Mouse (Mus musculus) layer of hippocampus, adult 9-10 months (tissue): ENCODE data around the gene Plbd2.

Experiments used
- DNase-seq: peaks from one replicate; pipeline ENCODE4 v3.0.0; 2022; ENCODE audit warnings: low spot score

Gene Plbd2

DNA sequence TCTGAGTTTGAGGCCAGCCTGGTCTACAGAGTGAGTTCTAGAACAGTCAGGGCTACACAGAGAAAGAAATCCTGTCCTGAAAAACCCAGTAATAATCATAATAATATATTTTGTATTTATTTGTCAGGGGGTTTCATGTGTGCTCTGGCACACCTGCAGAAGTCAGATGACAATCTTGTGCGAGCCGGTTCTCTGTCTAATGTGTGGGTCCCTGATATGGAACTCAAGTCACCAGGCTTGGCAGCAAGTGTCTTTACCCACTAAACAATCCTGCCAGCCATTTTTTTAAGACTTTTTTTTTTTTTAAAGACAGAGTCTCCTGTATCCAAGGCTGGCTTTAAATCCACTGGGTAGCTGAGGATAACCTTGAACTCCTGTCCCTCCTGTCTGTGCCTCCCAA, 30.1 kb downstream of the Plbd2 start:
- DNase-seq: no peak

DNA sequence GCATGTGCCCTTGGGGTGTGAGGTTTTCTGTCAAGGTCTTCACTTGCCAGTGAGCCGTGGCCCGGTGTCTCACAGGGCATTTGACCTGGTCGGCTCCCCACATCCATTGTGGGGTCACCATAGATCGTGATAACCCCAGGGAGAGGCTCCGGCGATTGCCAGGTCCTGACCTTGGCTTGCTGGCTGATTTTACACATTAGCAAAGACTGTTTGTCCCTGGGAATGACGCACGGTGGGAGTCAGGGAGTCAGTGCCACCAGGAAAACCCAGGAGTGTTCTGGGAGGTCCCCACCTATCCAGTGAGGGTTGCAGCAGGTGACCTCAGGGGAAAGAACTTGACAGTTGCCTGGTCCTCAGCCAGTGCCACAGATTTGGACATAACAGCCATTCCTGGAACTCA, 30.7 kb downstream of the Plbd2 start, which contains the start of gene Sdsl:
Sdsl (minus strand) TSS at position 41 of the 400 bp plus-strand sequence.
- no peak for DNase-seq

DNA sequence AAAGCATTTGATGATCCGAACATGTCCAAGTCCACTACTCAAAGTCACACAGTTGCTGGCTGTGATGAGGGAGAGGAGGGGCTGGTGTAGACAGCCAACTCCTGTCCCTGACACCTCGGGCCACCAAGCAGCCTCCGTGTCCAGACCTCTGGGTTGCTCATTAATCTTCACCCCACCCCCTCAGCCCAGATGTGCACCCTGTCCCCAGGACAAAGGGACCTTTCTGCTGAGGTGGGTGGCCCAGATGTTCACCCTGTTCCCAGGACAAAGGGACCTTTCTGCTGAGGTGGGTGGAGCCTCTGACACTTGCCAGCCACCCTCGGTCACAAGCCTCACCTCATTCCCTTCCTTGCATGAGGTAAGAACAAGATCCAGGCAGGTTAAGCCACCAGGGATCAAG, 31.9 kb downstream of the Plbd2 start:
- DNase-seq: no peak

DNA sequence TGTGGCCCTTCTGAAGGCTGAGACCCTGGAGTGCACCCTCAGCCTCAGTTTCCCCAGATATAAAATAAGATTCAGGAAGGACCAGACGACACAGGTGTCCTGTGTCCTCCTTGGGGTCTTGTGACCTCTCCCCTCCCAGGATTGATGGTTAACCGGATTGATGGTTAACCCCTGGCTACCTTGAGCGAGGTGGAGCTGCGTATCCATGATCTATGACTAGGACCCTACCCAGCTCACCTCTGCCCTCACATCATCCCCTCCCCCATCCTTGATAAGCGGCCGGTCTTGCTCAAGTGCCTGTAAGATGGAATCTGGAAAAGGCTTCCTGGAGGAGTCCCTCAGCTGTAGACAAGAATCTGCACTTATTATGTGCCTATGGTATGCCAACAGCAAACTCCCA, 34.6 kb downstream of the Plbd2 start:
- DNase-seq: no peak

DNA sequence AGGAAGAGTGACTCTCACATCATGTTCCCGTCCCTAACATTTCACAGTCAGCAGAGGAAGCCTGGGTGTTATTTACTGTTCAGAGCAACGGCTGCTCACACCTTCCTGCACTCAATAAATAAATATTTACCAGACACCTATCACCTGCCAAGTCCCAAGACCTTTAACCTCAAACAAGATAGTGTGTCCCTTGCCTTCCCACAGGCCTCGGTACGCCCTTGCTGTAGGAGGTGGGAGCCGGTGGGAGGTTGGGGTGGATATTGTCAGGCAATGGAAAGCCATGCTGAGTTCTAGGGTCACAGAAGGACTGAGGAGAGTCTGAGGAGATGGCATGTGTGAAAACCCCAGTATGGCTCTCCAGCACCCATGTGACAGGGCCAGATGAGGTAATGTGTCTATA, 35.1 kb downstream of the Plbd2 start:
- DNase-seq: no peak

DNA sequence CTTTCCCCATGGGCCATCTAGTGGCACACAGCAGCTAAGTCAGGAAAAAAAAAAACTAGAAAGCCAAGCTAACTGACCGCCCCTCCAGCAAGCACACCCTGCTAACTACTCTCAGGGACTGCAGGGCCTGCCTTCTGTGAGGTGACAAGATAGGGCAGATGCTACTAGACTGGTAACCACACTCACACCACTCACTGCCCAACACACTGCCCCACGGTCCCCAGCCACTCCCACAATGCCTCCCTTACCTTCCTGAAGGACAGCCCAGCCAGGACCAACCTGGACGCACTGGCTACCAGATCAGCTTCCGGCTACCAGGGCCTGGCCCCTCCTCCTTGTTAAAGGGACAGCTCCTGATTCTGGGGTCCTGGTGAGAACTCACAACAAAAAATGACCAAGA, 36.4 kb downstream of the Plbd2 start:
- no peak for DNase-seq

DNA sequence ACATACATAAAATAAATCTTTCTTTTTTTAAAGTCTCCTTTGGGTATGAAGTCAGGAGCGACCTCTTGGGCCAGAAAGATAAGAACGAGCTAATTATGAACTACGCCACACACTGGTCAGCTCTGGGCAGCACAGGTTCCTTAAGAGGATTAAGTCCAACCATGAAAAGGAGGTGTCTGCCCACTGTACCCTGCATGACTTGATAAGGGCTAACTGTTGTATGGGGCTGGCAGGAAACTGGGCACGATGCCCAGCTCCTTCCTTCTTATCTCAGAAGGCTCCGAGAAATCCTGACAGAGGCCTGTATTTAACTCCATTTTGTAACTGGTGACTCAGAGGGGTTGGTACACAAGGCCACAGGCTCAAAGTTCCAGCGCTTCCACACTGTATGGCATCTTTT, 37.6 kb downstream of the Plbd2 start:
- no peak for DNase-seq

DNA sequence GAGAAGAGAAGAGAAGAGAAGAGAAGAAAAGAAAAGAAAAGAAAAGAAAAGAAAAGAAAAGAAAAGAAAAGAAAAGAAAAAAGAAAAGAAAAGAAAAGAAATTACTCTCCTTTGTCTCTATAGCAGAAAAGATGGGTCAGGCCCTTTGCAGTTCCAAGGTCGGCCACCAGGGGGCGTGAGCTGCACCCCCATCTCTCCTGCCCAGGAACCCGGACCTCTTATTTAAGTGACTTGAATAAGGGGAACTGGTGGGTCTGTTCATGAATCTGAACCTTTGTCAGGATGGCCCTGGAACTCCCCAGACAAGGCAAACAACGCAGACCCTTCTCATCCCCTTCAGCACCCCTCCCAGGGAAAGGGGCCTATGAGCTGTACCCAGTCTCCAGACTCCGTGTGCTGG, 38.4 kb downstream of the Plbd2 start:
- DNase-seq: no peak

DNA sequence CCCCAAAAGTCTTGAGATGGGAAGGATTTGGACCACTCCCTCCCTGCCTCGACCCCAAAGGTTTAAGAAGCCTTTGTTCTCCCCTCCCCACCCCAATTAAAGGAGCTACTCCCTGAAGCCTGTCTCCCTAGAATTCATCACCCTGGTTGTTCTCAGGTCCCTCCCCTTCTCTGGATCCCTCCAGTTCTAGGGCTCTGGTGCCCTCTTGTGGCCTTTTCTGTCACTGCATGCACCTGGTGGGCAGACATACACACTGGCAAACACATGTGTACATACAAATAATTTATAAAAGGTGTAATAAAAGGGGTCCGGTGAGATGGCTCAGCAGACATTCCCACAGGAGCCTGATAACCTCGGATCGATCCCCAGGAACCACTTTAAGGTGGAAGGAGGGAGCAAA, 39.1 kb downstream of the Plbd2 start:
- DNase-seq: no peak

DNA sequence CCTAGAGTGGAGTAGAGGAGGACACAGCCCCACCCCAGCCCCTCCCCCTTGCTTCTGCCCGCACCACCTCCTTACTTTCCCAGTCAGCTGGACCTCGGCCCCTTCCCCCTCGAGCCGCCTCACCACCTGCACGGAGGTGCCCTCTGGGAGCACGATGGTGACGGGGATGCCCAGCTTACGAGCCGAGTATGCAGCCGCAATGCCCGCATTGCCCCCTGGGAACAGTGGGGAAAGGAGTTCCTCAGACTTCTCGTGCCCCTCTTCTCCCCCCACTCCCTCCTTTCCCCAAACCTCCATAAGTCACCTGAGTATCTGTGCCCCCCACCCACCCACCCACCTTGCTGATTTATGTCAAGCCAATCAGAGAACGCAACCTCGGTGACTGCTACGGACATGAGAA, 41.5 kb downstream of the Plbd2 start:
- DNase-seq: no peak

DNA sequence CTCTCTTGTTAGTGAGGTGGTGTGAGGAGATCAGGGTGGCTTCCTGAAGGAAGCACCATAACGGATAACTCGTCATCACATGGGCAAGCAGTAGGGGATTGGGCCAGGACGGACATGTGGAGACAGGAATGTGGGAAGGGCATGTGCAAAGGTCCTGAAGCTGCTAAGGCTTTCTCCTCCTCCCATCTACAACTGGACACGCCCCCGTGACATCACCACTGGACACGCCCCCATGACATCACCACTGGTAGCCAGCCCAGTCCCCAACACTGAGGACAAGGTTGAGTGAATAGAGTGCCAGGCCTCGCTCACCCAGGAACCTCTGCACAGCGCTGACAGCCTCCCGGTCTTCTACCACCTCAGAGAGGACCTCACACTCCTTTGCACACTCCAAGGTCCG, 44.3 kb downstream of the Plbd2 start:
- DNase-seq: no peak

DNA sequence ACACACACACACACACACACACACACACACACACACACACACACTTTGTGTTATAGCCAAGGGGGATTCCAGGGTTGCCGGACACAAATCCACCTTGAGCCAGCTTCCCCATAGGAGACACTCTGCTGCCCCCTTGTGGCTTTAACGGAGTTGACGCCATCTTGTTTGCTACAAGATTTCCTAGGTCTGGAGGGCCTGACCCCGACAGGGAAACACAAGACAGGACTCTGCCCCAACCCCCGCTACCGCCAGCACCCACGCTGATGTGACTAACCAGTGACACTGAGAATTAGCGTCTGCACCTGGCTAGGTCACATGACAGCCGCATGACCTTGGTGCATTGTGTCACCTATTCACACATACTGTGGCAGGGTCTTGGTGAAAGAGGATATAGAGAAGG, 45.8 kb downstream of the Plbd2 start:
- no peak for DNase-seq

DNA sequence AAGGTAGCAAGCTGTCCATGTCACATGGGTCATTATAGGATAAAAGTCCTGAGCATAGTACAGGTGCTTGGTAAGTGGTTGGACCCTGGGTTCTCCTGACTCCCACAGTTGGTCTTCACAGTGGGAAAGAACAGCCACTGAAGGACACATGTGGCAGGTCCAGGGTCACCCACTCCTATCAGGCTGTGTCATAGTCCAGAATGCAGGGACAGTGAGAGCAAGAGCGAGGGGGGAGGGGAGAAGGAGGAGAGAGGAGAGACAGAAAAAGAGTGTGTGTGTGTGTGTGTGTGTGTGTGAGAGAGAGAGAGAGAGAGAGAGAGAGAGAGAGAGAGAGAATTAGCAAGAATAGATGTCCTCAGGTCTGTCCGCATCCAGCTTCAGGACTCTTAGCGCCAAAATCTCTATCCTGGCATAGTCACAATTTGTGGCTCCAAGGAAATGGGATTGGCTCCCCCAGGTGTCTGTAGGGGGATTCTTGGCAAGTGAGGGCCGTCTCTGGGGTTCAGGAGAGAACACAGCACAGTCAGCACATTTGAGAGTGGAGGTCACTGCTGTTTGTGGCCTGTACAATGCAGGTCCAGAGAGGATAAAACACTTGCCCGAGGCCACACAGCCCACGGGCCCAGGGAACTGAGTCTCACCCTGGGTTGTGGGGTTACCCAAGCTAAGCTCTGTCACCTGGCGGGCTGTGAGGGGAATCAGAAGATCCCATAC, 46.4 kb downstream of the Plbd2 start:
- no peak for DNase-seq

DNA sequence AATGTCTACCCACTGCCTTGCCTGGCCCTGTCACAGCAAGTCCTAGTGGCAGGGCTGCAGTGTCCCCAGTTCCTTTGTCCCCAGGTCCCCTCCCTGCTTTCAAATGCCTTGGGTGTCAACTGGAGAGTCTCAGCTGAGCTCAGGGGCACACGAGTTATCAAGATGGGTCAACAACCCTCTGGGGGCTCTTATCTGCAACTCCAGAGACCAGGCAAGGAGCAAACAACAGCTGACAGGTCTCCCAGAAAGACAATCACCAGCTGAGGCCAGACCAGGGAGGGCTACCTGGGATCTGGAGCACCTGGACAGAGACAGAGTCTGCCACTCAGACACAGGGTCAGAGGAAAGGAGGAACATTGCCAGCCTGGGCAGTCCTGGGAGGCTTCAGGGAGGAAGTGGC, 47.2 kb downstream of the Plbd2 start:
- no peak for DNase-seq

DNA sequence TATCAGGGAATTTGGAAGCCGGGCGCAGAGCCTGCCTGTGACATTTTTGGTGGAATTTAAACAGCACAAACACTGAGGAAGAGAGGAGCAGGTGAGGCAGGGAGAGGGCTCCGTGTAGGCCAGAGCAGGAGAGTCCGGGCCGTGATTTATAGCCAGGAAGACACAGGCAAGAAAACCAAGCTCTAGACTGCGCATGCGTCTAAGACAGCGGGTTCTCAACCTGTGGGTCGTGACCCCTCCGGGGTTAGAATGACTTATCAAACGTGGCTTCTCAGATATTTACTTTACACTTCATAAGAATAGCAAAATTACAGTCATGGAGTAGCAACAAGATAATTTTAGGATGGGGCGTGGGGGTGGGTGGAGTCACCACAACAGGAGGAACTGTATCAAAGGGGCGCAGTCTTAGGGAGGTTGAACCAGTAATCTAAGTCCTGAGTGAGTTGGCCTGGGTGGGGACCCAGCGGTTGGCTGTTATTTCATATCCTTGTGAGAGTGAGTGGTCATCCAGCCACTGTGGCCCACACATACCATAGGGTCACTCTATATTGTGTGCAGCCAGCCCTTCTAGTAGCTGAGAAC, 48.6 kb downstream of the Plbd2 start:
- no peak for DNase-seq

DNA sequence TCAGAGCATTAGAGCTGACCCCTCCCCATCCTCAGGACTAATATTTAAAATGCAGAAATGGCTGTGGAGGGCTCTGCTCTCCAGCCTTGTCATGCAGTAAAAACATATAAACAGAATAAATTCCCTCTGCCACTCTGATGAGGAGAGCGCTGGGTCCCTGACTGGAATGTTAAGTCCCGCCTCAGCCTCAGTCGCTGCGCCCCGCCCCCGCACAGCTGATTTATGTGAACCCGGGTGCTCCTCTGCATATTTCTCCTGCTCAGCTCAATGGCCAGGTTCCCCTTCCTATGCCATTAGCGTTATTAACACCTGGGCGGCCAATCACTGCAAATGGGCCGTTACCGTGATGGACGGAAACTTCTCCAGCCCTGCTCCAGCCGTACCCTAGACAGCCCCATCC, 56.1 kb downstream of the Plbd2 start:
- DNase-seq: no peak

DNA sequence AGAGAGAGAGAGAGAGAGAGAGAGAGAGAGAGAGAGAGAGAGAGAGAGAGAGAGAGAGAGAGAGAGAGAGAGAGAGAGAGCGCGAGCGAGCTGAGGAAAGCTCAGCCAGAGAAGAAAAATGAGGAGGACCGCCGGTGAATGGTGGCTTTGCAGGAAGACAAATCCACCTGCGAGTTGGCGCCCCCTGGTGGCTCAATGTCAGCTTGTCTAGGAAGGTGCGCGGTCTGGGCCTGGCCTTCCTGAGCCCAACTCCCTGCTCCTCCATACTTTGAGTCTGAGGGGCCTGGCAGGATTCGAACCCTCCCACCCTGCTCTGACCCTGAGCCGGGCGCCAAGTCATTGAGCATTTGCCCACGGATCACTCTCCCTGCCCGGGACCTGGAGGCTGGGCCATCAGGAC, 62.7 kb downstream of the Plbd2 start:
- DNase-seq: peak; percentile 59

DNA sequence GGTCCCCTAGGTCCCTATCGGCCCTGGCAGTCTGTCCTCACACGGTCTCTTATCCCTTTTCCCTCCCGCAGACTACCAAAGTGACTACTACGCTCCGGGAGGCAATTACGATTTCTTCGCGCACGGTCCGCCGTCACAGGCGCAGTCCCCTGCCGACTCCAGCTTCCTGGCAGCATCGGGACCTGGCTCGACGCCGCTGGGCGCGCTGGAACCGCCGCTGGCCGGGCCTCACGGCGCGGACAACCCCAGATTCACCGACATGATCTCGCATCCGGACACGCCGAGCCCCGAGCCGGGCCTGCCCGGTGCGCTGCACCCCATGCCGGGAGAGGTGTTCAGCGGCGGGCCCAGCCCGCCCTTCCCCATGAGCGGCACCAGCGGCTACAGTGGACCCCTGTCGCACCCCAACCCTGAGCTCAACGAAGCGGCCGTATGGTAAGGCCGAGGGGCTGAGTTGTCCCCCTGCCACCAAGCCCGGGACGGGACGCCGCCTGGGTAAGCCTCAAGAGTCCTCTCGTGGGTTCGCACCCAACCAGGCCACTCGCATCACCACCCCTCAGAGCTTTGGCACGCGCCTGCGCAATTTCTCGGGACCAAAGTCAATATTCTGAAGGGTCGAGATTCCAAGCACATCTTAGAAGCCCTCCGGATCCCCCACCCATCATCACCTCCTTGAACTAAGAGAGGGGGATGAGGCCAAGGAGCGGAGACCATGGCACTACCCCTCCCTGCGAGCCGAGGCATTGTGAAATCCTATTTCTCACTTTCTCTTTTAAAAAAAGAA, 63.3 kb downstream of the Plbd2 start:
- DNase-seq: no peak

DNA sequence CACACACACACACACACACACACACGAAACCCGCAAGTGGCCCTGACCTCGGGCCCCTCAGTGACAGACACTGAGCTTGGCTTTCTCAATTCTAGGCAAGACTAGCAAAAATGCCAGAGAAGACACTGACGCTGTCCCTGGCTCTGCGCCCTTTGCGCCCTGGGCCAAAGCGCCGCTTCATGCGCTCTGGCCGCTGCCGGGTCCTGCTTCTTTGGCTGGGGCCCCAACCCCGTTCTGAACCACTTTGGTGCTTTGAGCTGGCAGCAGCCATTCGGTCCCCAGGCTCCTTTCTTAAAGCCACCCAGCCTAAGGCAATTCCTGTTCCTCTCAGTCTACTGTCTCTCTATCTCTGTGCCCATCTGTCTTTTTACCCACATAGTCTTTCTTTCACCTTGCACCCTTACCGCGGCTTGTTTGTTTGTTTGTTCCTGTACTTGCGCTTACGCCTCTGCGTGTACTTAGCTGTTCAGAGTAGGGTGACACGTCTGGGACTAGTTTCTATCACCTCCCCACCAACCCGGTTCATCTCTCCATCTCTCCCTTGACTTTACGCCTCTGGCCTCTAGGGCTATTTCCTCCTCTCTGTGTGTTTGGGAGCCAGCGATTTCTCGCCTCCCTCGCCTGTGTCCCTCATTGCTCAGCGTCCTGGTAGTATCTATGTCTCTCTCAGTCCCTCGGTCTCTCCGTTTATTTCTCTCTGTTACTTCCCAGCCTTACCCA, 64.3 kb downstream of the Plbd2 start:
- DNase-seq: no peak

DNA sequence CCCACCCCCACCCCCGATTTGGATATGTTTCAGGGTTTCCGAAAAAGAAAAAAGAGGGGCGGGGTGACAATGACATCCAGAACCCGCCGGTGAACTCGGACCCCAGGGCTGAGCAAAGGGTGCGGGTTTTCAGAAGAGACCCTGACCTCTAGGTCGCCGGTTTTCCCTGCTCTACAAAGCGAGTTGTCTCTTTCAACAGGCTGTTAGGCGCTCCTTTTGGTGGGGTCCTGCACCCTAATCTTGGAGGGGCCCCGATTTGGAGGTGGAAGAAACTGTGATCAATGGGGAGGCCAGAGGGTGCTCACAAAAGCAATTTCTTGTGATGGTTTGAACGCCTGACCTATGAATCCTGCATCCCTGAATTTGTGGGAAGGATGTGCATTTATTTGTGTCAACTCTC, 65.0 kb downstream of the Plbd2 start:
- DNase-seq: no peak

DNA sequence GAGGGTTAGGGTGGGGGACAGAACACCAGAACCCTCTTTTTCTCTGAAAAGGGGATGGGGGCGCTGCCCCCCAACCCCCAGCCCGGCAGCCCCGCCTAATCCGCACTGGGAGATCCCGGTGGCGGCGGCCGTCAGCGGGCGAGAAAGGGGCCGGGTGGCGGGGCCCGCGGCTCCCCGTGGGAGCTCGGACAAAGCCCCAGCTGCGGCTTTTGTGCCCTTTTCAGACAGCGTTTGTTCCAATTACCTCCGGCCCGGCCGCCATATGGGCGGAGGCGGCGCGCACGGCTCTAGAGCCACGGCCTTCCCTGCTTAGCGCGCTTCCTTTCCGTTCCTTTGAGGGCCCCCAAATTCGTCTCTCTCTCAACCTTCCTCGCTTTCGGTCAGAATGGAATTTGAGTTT, 65.4 kb downstream of the Plbd2 start:
- no peak for DNase-seq

DNA sequence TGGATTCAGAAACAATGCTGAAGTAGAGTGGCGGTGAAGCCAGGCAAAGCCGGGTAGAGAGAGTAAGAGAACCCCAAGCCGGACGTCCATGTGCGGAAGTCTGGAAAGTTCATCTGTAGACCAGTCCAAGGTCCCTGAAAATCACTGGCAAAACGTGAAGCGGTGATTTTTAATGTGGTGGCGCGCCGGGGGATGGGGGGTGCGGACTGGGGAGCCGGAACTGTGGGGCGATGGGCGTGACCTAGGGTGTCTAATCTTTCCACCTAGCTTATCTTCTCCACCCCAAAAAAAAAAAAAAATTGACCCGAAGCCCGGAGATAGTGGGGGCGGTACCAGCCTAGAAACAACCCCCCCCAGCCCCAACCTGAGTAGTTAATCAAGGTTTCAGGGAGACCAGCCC, 65.9 kb downstream of the Plbd2 start:
- DNase-seq: no peak
